Mouse (Mus musculus) spleen, postnatal 36 days (tissue): ENCODE data around the gene G530012D18Rik.
"Not testable (repeated sequence)": the region's sequence is repeated elsewhere in the genome, so short reads cannot be mapped to it uniquely, and the experiment has no call there.

Source experiments
- DNase-seq, 2 experiments: peaks; one replicate each; pipeline ENCODE4 v3.0.0; 2022; ENCODE audit warnings: low spot score in 2 of 2, mixed read lengths in 1 of 2

The G530012D18Rik gene

DNA sequence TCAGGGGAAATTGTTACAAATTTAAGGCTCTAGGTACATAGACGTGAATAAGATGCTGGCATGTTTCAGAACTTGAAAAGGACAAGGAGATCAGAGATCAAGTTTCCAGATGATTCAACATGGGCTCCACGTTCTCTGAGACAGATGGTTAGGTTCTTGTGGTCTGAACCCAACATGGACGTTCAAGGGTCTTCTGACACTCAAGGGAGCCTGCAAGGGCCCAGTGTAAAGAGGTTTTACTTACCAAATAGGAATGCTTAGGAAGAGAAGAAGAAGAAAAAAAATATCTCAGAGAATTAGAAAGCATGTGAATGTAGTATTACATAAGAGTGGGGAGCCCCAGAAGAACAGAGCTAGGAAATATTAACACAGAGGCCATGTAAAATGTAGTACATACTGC lies 40.3 kb downstream of the G530012D18Rik start:
- DNase-seq, result not testable (repeated sequence)

- DNase-seq, result not testable (repeated sequence)
Observed at GRCm38 (mm10) chr1:85617161-85617560, 41.7 kb downstream of the G530012D18Rik start.

- peak; percentile 60 to 62 for DNase-seq
Observed at GRCm38 (mm10) chr1:85618689-85619088, 43.2 kb downstream of the G530012D18Rik start.
